Mouse (Mus musculus) CD4-positive naive resting alpha-beta T cell, adult 57 days (primary cell): ENCODE data around the gene Usf1. TPM values are rescaled to one million over a fixed set of nuclear protein-coding genes. Genes with fewer than 3 reads are reported as not detected.

Experiments
- total RNA-seq: library from RNA; stranded (reverse); gene quantifications from one replicate; pipeline ENCODE4 v1.2.4, GENCODE M21; 2023

Usf1 gene
- total RNA-seq = 92.7 TPM

GRCm38 (mm10) chr1:171410947-171411484 lies at the start of gene Usf1:
Gene Usf1 (plus strand): TSS chr1:171411313.

GRCm38 (mm10) chr1:171369845-171370556 lies 41.1 kb upstream of the Usf1 start, which contains the start of gene Nectin4:
Gene Nectin4 (plus strand): TSS chr1:171370099.

GRCm38 (mm10) chr1:171388376-171389102 lies 22.6 kb upstream of the Usf1 start, which contains the start of gene Arhgap30:
Gene Arhgap30 (plus strand): TSS chr1:171388954.

GRCm38 (mm10) chr1:171418660-171419059 lies 7.5 kb downstream of the Usf1 start, which contains the start of gene Tstd1:
Gene Tstd1 (plus strand): TSS chr1:171418872.

GRCm38 (mm10) chr1:171437264-171438013 lies 26.3 kb downstream of the Usf1 start, which contains the start of gene F11r:
Gene F11r (plus strand): TSS chr1:171437535.

Other genes with a start within 250 kb of the Usf1 start
- not detected for gene Pcp4l1, start 215.0 kb upstream of the Usf1 start, total RNA-seq
- gene Nr1i3, start 197.3 kb upstream of the Usf1 start, total RNA-seq = not detected
- gene Tomm40l, start 188.8 kb upstream of the Usf1 start, total RNA-seq = 21.0 TPM
- gene Apoa2, start 186.3 kb upstream of the Usf1 start, total RNA-seq = not detected
- 15.1 TPM for gene Fcer1g, start 176.9 kb upstream of the Usf1 start, total RNA-seq
- gene Adamts4, start 160.9 kb upstream of the Usf1 start, total RNA-seq = not detected
- gene Ndufs2, start 159.9 kb upstream of the Usf1 start, total RNA-seq = 115 TPM
- gene B4galt3, start 141.0 kb upstream of the Usf1 start, total RNA-seq = 70.7 TPM
- gene Ppox, start 130.1 kb upstream of the Usf1 start, total RNA-seq = 52.3 TPM
- gene Usp21, start 123.3 kb upstream of the Usf1 start, total RNA-seq = 51.6 TPM
- gene Ufc1, start 116.3 kb upstream of the Usf1 start, total RNA-seq = 46.1 TPM
- 28.3 TPM for gene Dedd, start 82.2 kb upstream of the Usf1 start, total RNA-seq
- 28.5 TPM for gene Nit1, start 65.7 kb upstream of the Usf1 start, total RNA-seq
- gene Pfdn2, start 65.6 kb upstream of the Usf1 start, total RNA-seq = 69.8 TPM
- gene Klhdc9, start 50.5 kb upstream of the Usf1 start, total RNA-seq = 0.98 TPM
- 0.15 TPM for gene Nectin4, start 41.2 kb upstream of the Usf1 start, total RNA-seq
- gene Arhgap30, start 22.4 kb upstream of the Usf1 start, total RNA-seq = 202 TPM
- 4.4 TPM for gene Tstd1, start 7.6 kb downstream of the Usf1 start, total RNA-seq
- 1.1 TPM for gene F11r, start 26.2 kb downstream of the Usf1 start, total RNA-seq
- 4.9 TPM for gene Alyref2, start 92.2 kb downstream of the Usf1 start, total RNA-seq
- not detected for gene Itln1, start 124.0 kb downstream of the Usf1 start, total RNA-seq
- 4.6 TPM for gene Cd244a, start 147.9 kb downstream of the Usf1 start, total RNA-seq
- gene Ly9, start 196.1 kb downstream of the Usf1 start, total RNA-seq = 109 TPM
- 5.5 TPM for gene Slamf7, start 241.7 kb downstream of the Usf1 start, total RNA-seq